Mouse (Mus musculus) heart, adult 2 months (tissue): ENCODE measurements around the gene Gpatch1.

Experiments
- CTCF ChIP-seq: fragments of 200-600 bp; IDR thresholded peaks from 2 replicates; pipeline ENCODE4 v1.8.1; 2022; ENCODE audit warnings: antibody characterized with exemption, mild to moderate bottlenecking, moderate library complexity
- EP300 ChIP-seq: fragments of 200-500 bp; IDR thresholded peaks from 2 replicates; pipeline ENCODE4 v1.6.1; 2011; ENCODE audit warnings: low read depth, low read length, control low read depth; ENCODE audit not compliant: insufficient read depth

DNA sequence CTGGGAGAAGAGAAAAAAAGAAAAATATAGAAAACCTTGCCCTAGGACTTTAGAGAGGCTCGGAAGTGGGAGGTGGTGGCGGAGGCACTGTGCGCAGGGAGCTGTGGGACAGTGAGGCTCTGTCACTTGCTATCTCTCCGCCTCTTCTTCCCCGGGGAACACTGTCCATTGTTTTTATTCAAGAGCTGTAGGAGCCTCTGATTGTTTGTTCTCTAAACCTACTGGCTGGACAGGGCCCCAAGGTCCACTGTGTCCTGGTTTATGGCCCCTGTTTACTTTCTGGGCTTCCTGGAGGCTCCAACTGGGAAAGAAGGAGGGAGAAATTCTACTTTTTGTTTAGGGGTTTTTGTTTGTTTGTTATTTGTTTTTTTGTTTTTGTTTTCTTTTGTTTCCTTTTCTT lies 22.0 kb upstream of the Gpatch1 start:
- TF ChIP-seq CTCF, result no peak
- no peak for TF ChIP-seq EP300
